Mouse (Mus musculus) spleen, adult 2 months (tissue): ENCODE results near the gene Cxcr6.

ENCODE experiments used
- CTCF ChIP-seq: fragments of 200-500 bp; IDR thresholded peaks from 2 replicates; pipeline ENCODE4 v1.5.1; 2011; ENCODE audit warnings: mild to moderate bottlenecking, inconsistent platforms; ENCODE audit not compliant: insufficient read depth, insufficient read length, insufficient replicate concordance; ENCODE audit errors: extremely low read depth
- POLR2A ChIP-seq: fragments of 200-500 bp; IDR thresholded peaks from 2 replicates; pipeline ENCODE4 v1.6.1; 2011; ENCODE audit warnings: low read depth, low read length, inconsistent platforms

DNA sequence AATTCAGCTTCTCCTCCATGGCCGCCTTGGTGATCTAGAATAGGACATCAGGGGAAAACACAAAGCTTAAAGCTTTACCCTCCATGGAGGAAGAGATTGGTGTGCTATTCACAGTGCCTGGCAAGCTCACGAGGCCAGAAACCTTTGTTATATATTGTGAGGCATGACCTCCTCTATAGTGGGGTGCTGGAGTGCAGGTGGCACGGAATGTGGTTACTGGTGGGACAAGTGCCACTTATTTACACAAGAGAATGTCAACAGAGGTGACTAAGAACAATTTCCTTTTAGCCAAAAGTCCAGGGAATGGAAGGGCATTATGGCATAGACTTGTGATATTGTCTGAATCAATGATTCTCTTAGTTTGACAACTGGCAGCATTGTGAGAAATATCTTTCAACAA lies 20.4 kb downstream of the Cxcr6 start:
- TF ChIP-seq CTCF = no peak
- no peak for TF ChIP-seq POLR2A
